Mouse (Mus musculus): ENCODE measurements at regions not wholly inside any gene's neighbourhood (a gene's known extent, or its start where the extent isn't known, plus 50 kb on each side); places are given as distances from the start of the nearest gene placed in this dataset.

- no peak for TF ChIP-seq TAL1 (IDR thresholded peaks at IDR 0.05; ENCODE audit: low read length)
- no peak for TF ChIP-seq GATA1 (IDR thresholded peaks at IDR 0.05; ENCODE audit: low read length)
Observed at GRCm38 (mm10) chr8:89766387-89766786, 581.8 kb downstream of the Tox3 start.

Measured in erythroblast, embryonic 14.5 days (primary cell).